Mouse (Mus musculus) stomach, postnatal 0 days (tissue): ENCODE measurements around the gene Prlhr.

Experiments
- CTCF ChIP-seq: IDR thresholded peaks from 2 replicates; pipeline ENCODE4 v1.5.1; 2016; ENCODE audit warnings: antibody characterized with exemption, low read depth, mild to moderate bottlenecking, moderate library complexity
- EP300 ChIP-seq: optimal IDR thresholded peaks from 2 replicates; pipeline ENCODE3; 2016; ENCODE audit warnings: antibody characterized with exemption

- no peak for TF ChIP-seq CTCF
- no peak for TF ChIP-seq EP300
Observed at GRCm38 (mm10) chr19:60500209-60500608, 32.1 kb upstream of the Prlhr start.
